Mouse (Mus musculus) small intestine, adult 2 months (tissue): ENCODE data around the gene Klk8.

Source experiments
- CTCF ChIP-seq: fragments of 200-500 bp; IDR thresholded peaks from 2 replicates; pipeline ENCODE4 v1.5.1; 2012; ENCODE audit warnings: low read depth, mild to moderate bottlenecking, control low read depth, inconsistent platforms, low read length, moderate library complexity, mixed read lengths; ENCODE audit not compliant: insufficient replicate concordance, insufficient read length; ENCODE audit errors: extremely low read depth
- POLR2A ChIP-seq: fragments of 200-500 bp; IDR thresholded peaks from 2 replicates; pipeline ENCODE4 v1.6.1; 2012; ENCODE audit warnings: low read depth, mild to moderate bottlenecking, control low read depth, inconsistent platforms, low read length, moderate library complexity

- TF ChIP-seq CTCF (no peak), POLR2A (no peak)
Observed at GRCm38 (mm10) chr7:43776506-43776905, 20.9 kb upstream of the Klk8 start.
